Mouse (Mus musculus): ENCODE results near the gene Cox10.

Cox10 gene

DNA sequence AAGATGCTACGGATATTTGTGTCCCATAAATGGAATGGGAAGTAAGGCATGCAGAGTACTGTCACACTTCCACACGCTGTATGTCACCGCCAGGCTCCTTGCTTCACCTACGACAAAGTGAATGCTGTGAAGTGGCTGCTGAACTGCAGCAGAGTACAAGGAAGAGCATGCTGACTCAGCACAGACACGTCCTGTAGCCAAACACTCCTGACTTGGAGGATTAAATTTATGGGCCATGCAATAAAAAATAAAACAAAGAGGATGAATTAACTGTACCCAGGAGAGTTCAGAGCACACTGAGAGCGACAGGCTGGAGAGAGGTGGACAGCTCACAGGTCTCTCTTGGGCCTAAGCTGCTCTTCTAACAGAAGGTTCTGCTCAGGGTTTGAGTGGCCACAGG is 79.8 kb downstream of the Cox10 start:
- in situ Hi-C loops (cut with MboI): no loop called here

DNA sequence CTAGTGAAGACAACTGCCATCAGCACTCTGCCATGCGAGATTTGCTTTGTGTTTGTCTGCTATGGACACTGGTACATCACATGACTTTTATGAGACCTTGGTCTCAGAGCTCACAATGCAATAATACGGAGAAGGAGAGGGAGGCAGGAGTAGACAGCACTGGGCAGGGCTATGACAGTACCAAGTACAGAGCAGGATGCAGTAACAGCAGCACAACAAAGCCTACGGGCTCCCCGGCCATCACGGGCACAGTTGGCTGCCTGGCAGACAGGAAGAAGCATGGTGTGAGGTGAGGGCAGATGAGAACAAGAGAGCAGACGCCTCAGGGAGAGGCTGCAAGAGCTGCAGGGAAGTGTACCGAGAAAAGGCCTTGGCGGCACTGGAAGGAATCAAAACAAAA is 87.3 kb downstream of the Cox10 start:
- in situ Hi-C loops (cut with MboI): no loop called here

DNA sequence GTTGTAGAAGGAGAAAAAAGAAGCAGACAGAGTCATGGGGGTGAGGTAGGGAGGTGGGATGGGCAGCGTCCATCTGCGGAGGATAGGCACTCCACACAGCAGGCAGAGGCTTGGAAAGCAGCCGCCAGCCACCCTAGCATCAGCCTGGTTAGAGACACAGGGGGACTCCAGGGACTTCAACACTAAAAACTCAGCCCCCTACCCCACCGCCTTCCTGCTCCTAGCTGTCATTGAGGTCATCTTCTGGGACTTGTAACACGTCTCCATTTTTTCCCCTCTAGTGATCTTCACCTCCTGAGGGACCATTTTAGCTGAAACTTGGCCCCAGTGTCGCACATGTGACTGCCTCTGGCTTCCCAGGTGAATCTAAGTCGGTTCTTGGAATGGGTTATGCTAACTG is 88.5 kb downstream of the Cox10 start:
- in situ Hi-C loops (cut with MboI): no loop called here

DNA sequence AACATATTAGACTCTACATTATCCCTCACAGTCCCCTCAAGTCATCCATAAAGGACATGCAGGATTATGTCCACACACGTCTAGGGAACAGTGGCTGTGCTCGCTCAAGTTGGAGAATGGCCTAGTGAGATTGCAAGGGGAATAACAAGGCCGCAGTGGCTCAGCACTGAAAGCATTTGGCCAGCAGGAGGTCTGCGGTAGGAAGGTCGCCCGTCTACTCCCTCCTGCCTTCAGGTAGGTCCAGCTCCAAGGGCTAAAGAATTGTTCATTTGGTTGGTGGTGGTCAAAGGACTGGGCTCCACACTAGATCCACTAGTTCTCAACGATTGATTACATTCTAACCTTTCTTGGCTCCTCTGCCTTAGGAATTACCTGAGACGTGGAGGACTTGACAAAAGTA is 89.0 kb downstream of the Cox10 start:
- in situ Hi-C loops (cut with MboI): no loop called here

DNA sequence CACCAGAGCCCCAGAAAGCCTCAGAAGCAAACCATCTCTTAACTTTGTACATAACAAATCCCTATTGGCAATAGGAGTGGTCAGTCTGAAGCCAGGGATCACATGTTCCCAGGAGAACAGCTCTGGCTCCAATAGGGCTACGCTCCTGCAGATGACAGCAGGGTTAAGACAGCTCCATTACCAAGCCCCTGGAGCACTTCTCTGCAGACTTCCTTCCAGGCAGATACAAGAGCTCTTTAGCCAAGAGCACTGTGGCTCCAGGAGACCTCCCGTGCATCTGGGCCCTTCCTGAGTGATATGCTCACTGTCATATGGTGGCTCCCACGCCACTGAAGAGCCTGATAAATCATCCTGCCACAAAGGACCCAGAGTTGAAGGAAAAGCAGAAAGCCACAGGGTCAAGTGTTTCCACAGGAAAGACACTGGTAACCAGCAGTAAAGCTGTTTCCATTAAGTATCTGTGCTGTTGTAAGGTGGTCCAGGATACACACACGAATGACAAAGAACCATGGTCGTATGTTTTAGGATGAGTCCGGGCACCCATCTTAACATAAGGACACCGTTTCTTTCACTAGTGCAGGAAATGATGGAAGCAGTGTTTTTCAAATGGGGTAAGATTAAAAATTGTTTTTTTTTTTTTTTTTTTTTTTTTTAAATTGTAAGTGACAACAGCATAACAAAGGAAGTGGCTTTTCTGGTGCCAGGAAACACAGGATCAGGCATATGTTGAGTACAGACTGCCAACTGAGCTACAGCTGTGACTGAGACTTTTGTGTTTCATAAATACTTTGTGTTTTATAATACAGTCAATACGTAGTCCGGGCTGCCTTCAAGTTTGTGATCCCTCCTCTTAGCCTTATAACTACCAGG is 90.0 kb downstream of the Cox10 start:
- in situ Hi-C loops (cut with MboI): no loop called here

DNA sequence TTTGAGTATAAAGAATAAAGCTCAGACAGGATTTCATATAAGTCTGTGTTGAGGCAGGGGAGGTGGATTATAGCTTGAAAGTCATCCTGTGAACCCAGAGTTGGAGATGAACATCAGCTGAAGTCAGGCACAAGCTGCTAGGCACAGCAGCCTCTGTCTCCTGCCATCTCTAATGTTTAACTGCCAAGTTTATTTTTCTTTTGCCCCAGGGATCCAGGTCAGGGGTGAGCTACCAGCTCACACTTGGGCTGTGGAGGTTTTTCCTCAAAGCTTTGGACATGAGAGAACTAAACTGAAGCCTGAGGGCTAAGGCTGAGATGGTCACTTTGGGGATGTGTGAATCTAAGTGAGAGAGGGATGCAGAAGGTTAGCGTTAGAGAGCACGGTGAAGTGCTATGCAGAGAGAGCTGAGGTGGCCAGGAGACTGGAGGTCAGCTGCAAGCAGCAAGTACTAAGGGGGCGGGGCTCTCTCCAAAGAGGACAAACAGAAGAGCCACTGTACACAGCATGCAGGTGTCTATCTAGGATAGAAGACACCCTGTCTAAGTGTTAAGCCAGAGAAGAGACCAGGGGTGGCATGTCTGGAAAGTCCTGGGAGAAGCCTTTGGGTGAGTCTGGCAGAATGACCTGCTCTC is 91.1 kb downstream of the Cox10 start:
- in situ Hi-C loops (cut with MboI): no loop called here

DNA sequence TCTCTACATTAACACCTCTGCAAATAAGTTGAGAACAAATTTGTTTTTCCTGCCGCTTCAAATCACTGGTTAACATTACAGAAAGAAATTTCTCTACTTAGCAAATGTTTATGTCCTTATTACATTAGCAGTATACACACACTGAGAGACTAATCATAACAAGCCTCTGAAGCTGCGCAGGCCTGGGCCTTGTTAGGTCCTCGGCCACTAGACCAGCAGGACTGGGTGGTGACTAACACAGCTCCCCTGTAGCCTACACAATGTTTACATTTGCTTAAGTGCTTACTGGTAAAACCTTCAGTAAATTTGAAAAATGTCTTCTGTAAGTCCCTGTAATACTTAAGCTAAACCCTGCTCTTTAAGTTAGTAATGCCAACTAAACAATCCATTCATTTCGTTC is 92.6 kb downstream of the Cox10 start:
- in situ Hi-C loops (cut with MboI): no loop called here

DNA sequence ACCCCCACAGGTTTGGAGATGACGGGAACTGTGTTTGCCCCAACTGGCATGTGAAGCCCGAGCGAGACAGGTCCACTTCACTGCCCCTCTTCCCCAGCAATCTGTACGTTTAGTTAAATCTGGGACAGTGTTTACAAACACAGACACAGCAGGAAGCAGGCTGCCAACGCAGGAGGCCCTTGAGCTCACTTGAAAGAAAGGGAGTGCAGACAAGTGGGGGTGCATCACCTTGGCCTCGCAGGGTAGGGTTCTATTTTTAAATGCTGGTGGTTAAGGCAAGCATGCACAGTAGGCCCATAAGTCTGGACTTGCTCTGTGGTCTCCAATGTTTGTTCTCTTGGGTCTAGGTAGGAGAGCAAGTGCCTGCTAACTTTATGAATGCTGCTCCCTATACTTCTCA is 93.8 kb downstream of the Cox10 start:
- in situ Hi-C loops (cut with MboI): no loop called here

DNA sequence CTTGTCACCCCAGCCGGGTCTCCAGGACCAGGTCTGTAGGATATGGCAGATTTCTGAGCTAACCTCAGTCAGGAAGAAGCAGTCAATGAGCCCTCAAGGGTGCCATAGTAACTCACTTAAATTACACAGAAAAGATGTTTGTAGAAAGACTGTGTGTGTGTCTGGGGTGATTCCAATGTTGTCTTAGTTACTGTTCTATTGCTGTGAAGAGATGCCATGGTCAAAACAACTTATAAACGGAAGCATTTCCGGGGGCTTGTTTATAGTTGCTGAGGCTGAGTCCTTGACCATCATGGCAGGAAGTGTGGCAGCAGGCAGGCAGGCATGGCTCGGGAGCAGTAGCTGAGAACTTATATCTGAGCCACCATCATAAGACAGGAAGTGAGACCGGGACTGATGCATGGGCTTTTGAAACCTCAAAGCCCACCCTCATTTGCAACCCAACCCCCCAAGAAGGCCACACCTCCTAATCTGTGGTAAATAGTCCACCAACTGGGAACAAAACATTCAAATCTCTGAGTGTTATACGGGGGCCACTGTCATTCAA is 94.6 kb downstream of the Cox10 start:
- in situ Hi-C loops (cut with MboI): no loop called here

DNA sequence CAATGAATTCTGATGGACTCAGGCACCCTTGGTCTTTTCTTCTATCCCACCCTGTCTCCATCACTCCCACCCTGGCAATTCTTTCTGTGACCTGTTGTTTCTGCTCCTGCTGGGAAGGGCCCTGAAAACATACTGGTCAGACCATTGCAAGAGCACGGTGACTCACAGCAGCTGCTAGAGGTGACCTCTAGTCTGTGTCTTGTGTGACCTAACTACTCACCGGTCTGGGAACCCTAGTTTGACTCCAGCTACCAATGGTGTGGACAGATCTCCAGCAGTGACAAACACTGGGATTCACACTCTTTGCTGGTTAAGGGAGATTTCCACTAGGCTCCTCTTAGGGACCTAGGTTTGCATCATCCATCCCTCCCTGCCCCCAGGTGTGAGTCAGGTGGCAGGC is 101.5 kb downstream of the Cox10 start:
- in situ Hi-C loops (cut with MboI): no loop called here

DNA sequence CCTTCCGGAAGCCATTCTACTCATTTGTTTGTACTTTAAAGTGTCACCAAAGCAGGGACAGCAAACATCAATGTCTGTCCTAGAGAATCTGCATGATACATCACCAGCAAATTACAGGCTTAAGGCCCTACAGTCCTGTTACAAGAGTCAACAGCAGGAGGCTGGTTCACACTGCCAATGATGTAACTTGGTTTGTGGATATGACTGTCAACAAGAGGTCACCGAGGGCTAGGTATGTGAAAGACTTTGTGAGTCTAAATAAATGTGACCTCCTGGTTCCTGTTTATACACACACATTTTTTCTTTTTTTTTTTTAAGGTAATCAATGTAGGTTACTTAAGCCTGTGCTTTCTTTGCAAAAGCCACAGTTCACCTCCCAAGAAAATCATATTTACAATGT is 102.5 kb downstream of the Cox10 start:
- in situ Hi-C loops (cut with MboI): no loop called here

DNA sequence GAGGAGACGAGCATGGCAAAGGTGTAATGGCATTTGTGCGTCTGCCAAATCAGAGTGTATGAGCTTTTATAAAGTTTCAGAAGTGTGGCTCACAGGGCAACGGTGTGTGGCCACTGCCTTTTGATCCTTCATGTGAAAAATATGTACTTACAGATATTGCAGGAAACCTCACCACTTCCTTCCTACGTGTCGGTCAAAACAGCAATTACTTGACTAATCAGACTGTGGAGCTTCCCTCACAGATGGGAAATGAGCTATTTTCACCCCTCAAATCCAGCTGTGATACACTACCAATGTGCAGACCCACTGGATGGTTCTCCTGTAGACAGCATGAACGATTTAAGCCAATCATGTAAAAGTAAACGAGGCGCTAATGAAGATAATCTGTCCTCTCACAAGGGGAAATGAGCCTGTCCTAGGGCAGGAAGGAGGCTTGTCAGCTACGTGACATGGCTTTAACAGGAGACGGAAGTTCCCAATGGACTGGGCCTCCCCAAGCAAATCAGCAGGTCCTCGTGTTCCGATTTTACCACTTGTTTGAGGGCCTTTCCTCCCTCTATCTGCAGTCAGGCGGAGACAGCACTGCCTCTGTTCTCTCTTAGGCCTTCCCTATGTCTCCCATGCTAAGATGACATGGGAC is 103.9 kb downstream of the Cox10 start:
- in situ Hi-C loops (cut with MboI): no loop called here

DNA sequence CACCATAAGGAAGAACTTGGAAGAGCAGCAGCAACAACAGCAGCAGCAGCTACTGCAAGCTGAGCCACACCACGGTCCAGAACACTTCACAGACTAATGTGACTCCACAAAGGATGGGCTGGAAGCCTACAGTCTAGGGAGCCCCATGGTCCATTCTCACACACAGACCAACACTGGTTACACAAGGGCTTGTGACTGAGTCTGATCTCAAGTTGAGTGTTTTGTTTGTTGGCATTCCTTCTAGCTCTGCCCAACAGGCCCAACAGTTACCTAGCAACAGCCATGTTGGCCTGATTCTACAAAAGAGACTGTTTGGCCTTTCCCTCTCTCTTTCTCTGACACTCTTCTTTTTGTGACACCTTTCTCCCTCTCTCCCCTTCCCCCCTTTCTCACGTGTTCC is 105.3 kb downstream of the Cox10 start:
- in situ Hi-C loops (cut with MboI): no loop called here

DNA sequence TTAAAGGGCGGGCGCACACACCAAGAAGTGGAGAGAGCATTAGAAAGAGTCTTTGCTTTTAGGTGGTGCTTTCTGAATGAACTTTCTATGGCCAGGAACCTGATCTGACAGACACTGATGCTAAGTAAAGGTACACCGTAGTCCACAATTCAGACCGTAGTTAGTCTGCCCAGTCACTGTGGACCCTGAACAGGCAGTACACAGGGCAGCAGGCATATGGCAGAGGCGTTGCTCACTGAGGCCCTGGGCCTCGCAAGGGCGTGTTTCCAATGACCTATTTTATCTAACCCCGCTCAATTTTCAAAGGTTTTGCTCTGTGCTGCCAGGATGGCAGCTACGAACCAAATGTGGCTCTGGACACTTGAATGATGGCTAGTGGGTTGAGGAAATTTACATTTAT is 107.8 kb downstream of the Cox10 start:
- in situ Hi-C loops (cut with MboI): no loop called here

DNA sequence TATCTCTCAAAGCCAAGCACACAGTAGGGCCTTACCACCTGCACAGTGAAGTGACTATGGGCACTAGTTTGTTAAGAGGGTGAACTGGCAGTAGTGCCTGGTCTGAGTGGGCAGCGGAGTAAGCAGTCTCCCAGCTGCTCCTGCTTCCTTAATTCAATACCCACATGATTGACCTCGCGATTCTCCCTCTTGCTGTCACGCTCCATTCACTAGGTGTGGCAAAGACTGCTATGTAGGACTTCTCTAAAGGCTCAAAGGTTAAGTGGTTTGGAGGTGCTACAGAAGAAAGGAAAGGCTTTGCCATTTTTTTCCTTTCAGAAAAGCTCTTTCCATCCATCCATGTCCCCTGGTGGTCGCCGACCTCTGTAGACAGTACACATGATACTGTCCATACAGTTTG is 108.5 kb downstream of the Cox10 start:
- in situ Hi-C loops (cut with MboI): no loop called here

DNA sequence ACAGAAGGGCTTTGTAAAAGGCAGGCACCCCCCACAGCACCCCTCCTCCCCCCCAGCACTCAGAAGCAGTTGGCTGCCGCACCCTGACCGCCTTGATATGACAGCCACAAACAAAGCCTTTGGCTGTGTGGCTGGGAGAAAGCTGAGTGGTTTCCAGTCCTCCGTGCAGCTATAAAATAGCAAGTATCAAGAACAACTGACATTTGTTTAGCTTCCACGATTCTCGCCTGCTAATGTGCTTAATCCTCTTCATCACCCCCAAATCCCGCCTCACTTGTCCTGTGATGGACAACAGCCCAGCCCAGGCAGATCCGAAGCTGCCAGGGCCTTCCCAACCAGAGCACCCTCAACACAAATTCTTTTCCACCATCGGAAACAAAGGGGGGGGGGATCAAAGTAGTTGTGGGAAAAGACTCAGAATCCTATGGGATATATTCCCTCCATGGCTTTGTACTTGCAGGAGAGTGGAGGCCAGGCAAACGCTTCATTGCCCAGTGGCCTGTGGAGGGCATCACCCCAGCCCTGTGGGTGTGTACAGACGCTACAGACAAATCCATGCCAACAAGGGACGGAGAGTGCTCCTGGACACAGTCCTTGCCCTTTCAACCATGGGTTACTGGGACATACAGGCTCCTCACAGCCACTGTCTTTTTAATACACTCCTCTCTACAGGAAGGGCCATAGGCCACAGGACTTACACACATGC is 109.9 kb downstream of the Cox10 start:
- in situ Hi-C loops (cut with MboI): no loop called here

DNA sequence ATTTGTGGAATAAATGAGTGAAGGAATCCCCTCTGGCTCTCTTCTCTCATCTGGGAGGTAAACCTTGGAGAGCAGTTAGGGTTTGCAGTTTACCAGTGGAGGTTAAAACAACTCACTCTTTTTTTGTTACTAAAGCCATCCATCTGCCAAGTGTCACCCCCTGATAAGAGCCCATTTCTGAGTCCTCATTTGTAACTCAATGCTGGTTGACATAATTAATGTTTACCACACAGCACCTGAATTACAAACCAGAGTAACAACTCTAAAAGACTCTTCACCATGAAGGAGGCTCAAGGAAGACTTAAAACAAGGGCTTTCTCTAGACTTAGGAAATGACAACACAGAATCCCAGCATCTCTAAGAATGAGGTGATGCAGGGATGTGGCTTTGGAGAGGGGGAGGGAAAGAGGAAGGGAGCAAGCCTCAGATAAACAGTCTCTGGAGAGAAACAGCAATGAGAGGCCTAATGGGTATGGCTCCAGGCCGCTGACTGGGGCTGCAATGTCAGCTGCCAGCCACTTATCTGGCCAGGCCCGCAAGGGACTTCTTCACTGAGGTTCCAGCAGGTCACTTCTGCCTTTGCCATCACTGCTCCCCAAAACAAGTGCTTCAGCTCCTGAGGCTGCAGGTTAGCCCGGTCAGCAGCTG is 110.8 kb downstream of the Cox10 start:
- in situ Hi-C loops (cut with MboI): no loop called here

DNA sequence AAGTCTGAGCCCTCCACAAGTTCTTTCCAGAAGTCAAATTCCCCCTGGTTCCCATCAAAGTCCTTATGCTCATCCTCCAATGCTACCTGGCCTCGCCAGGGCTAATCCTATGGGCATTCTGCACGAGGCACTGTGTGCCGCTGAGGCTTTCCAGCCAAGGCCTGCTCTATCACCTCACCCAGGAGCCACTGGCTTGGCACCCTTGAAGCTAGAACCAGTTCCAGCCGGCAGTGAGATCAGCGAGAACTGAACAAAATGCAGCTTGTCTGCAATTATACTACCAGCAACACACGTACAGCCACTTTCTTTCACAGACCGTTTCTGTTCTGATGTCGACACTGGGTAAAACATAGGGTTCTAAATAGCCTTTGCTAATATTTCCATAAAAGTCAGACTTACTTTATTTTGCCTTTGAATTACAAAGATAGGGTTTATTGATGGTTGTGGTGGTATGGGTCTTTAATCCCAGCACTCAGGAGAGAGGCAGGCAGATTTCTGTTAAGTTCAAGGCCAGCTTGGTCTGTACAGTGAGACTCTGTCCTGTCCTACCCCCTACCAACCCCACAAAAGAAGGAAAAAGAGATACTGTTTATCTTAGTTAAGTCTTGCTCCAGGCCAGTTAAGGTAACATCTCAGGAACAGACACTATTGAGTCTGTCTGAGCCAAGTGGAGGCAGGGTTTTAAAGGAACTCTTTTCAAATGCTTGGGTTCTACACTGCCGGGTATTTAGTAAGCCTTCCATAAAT is 111.5 kb downstream of the Cox10 start:
- in situ Hi-C loops (cut with MboI): no loop called here

DNA sequence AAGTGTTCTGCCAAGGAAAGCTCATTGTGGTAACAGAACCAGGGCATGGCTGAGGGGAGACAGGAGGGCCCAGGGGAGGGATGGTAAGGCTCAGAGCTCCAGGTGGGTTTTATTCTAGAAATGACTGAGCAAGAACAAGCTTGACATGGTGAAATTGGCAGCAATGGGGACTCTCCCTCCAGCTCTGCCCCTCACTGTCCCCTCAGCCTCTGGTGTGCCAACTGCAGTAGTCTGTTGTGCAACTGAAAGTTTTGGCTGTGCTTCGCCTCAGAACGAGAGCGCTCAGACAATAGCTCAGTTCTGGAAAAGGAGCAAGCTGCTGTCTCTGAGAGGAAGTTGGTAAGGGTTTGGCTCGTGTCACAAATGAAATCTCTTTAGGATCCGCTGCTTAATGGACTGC is 113.8 kb downstream of the Cox10 start:
- in situ Hi-C loops (cut with MboI): no loop called here

DNA sequence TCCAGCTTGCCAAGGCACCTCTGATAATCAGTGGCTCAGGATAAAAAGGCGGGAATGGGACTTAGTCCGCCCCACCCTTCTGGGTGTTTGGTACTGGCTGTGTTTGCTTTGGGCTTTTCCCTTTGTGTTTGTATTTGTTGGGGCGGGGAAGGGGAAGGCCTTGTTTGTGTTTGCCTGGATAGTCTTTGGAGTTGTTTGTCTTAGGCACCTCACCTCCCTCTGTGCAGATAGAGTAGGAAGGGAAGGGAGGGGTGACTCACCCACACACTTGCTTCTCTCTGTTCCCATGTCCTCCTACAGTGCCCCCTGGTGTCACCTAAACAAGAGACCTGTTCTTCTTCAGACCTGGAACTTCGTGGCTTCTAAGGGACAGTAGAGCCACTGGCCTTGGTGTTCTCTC is 122.1 kb downstream of the Cox10 start:
- in situ Hi-C loops (cut with MboI): no loop called here

DNA sequence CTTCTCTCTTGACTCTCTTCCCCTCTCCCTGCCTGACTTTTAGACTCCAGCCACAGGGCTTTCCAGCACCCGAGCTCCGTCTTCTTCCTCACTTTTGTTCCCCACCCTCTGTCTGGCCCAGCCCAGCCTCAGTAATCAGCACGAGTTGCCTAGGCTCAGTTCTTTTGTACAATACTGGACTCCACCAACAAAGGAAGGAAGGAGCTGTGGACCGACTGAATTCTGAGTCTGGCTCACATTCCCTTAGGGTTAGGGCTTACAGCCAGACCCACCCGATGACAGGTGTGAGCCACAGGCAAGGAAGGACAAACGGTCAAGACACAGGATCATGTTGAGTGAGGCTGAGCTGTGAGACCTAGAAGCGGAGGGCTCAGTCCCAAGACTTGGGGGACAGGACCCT is 122.5 kb downstream of the Cox10 start:
- in situ Hi-C loops (cut with MboI): no loop called here

Measured in mature B cell (primary cell).